Mouse (Mus musculus) layer of hippocampus, adult 11-12 months (tissue): ENCODE measurements around the gene Gm43064.
"Not testable (repeated sequence)": the region's sequence is repeated elsewhere in the genome, so short reads cannot be mapped to it uniquely, and the experiment has no call there.

Experiments used
- DNase-seq: peaks from one replicate; pipeline ENCODE4 v3.0.0; 2022; ENCODE audit warnings: low spot score

Gene Gm43064

DNA sequence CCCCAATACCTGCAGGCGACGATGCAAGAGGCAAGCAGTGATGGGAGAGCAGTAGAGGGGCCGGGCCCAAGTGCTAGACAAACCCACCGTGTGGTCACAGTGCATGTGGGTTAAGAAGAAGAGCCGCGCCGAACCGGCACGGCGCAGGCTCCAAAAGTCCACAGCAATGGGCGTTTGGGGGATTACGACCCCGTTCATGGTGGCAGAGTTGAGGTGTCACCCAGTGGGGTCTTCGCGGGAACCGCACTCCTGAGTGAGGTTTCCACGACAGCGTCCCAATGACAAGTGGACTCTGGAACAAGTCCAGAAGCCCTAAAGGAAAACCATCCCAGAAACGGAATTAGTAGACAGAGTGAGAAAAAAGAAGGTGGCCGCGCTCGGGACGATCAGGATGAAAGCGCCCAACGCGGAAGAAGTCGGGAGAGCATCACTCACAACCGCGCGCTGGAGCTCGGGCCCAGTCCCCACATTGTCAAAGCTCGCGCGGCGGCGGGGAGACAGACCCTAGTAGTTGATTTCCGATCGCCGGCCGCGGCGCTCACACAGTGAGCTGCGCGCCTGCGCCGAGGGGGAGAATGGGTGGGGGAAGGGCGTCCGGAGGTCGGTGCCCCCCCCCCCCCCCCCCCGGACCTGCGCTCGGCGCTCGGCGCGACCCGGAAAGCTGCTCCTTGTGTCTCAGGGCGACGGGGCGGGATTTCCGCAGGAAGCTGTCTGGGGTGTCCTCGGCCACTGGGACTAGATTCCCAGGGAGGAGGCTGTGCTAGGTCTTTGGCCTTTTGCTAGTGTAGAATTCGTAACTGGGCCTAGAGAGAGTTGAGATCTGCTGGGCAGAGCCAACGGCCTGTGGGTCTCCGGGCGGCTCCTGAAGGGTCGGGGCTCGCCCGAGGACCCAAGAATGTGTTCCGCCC lies at the start of gene Gm43064, which contains the start of the genes Dclre1b and Ap4b1:
Gene Gm43064 (plus strand): TSS at position 683 of the 908 bp plus-strand sequence.
Gene Dclre1b (minus strand): TSS at position 554 of the 908 bp plus-strand sequence.
Gene Ap4b1 (plus strand): TSS at position 630 of the 908 bp plus-strand sequence.
- peak; percentile 92 for DNase-seq

DNA sequence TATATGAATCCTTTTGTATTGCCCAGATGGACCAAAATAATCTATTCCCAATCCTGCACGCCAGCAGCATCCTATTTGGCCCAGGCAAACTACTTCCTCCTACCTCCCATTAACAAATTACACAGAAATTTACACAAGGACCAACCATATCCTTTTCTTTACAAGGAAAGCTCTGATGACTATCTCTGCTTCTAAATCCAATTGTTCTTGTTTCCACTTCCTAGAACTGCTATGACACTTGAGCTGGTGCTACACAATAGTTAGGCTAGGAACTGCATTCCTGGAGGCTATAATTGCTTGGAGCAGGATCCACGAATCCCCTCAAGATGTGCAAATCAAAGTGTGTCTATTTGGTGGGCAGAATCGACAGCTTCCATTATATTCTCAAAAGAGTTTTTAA lies 42.6 kb upstream of the Gm43064 start:
- DNase-seq: no peak

DNA sequence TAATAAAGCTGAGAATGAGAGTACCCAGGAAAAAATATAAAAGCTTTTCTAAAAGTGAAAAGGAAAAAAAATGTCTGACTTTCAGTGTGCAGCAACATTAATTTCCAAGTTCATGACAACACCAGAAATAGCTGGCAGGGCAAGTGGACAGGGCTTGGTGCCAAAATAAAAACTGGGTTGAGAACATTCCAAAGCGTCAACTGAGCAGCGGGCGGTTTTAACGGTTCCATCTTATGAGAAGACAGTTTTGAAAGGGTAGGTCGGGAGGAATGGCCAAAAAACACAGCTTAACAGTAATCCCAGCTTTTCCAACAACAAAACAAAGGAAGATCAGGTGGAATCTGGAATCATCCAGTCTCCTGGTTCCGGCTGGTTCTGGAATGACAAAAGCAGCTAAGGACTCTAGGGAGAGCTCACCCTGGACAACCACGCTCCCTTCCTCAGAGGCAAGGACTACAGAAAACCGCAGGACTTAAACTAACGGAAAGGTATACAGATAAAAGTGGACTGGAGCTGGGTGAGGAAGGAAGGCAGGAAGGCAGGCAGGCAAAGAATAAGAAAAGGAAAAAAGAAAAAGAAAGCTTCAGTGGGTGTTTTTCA lies 37.7 kb upstream of the Gm43064 start:
- peak; percentile 54 for DNase-seq

DNA sequence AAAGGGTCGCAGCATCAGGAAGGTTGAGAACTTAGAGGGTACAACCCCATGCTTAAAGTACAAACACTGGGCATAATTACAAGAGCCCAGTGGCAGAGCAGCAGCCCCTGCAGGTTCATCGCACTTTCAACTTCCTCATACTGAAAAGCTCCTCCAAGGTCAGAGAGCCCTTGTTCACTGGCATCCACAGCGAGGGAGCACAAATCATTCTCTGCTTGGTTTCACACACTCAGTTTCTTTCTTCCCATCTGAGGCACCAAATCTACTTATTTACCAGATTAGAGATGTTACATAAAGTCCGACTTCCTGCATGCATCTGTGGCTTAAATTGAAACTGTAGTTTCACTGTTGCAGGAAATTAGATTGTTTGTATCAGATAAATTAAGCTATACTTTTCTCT lies 36.5 kb upstream of the Gm43064 start:
- no peak for DNase-seq

DNA sequence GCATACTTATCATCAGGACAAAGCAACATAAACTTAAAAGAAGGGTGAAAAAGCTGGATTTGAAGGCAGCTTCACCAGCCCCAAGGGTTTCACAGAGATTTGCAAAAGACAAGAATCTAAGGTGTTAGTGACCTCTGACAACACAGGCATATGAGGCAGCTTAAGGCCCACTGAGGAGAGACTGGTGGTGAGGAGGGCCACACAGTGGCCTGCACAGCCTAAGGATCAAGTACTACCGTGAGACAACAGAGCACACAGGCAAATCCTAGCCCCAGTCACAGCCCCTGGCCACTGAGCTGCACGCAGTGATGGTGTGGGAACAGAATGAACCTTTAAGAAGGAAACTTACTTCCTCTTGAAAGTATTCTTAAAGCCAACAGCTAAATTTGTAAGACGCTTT lies 35.9 kb upstream of the Gm43064 start:
- no peak for DNase-seq

DNA sequence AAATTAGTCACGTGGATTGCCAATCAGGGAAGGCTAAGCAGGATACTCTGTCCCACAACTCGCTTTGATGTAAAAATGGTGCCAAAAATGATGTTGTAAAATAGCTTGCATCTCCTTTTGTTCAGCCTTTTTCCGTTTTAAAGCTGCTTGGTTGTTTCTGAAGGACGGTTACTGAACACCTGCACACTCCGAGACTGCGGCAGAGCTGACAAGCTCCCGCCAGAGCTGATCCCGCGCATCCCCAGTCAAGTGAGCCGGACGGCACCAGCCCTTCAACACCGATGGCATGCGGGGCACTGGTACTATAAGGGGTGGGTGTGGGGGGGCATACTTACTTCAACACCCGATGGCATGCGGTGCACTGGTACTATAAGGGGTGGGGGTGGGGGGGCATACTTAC lies 35.4 kb upstream of the Gm43064 start:
- DNase-seq: no peak

DNA sequence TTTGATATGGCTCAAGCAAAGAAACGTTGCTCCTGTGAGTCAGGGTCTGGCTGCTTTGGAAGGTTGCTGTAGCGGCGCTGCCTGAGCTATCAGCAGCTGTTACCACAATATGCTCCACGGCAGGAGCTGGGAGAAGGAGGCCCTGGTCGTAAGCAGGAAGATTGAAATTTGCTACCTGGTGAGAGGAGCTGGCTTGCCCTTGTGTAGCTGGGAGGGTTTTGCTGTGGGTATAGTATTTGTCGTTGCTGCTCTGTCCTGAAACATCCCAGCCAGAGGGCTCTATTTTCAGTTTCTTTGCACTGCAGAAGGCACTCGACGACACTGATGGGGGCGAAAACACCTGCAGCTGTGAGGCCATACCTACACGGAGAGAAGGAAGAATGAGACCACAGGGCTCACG lies 31.4 kb upstream of the Gm43064 start:
- DNase-seq: no peak

DNA sequence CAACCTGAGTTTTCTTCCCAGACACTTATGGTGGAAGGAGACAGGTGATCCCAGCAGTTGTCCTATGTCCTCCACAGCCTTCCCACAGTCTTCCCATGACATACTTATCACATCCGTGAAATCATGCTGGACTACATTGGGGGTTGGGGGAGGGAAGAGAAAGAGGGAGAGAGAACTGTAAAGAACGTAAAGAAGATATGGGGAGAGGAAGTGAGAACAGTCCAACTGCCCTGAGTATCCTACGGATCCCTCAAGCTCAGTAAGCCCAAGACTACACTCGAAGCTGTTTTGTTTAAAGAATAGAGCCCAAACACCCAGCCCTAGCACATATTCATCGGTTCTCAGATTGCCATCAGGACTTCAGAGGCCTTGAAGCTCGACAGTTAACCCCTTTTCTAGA lies 30.7 kb upstream of the Gm43064 start:
- no peak for DNase-seq

DNA sequence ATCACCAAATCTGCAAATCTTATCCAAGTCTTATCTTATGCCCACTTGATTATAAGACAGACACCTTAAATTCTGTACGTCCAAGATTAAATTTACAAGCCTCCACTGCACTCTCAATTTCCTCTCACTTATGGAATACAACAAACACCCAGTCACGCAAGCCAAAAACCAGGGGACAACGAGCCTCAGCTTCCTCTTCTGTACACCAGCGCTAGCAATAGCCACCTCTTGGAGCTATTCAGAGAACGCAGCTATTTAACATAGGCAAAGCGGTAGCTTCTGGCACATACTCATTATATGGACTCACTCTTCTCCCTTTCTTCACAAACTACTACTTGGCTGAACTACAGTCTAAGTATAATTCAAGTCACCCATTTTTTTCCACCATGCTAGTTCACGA lies 30.2 kb upstream of the Gm43064 start:
- no peak for DNase-seq

DNA sequence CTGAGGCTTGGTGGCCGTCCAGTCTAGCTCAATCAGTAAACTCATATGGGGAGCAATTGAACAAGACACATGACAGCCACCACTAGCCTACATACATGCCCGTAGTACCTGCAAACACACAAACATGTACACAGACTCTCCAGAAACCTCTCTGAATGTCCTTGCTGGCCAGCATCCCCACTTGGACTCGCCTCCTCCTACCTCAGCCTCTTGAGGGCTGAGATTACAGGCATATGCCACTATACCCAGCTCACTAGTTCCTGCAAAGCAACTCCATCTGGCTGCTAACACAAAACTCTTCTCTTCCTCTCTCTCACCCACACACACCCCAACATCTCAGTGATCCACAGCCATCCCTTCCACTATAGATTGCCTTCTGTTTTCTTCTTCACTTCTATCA lies 29.1 kb upstream of the Gm43064 start:
- DNase-seq: no peak

DNA sequence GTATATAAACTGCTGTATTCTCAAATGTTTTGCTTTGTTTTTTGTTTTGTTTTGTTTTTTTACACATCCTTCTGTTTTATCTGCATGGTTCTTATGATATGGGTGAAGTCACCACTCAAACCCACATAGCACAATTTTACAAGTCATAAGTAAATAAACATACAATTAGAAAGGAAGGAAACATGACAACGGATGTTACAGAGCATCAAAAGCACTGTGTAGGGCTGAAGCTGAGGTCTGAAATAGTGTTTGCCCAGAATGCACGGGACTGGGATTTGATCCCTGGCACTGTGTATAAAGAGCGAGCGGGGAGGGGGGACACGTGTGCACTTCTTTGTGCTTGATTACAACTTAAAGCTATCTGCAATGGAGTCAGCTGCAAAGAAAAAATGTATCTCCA lies 28.6 kb upstream of the Gm43064 start:
- DNase-seq: no peak

DNA sequence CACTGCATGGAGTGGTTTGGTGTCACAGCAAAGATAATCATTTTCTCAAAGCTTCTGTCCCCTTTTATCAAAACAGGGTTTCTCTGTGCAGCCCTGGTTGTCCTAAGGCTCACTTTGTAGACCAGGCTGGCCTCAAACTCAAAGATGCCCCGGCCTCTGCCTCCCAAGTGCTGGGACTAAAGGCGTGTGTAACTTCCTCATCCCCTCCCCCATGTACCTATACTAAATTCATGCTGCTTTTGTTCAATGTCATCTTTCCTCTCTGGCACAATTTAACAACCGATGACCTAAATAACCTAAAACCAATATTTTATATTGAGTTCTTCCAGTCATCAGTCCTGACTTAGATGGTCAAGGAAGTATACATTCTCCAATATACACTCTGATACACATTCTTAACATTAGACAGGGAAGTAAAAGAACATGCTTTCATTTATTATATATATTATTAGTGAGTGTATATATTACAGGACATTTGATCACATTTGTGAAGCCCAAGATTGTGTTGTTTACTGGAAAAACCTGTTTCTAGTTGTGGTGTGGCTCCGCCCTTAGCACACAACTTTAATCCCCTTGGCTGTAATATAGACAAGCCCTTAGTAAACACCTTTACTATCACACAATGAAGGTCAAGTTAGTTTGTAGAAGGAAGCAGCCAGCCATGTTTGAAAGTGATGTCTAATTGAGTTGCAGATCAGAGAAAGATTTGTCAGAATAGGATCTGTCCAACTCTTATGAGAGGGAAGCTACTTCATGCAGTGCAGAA lies 26.3 kb upstream of the Gm43064 start:
- DNase-seq: no peak

DNA sequence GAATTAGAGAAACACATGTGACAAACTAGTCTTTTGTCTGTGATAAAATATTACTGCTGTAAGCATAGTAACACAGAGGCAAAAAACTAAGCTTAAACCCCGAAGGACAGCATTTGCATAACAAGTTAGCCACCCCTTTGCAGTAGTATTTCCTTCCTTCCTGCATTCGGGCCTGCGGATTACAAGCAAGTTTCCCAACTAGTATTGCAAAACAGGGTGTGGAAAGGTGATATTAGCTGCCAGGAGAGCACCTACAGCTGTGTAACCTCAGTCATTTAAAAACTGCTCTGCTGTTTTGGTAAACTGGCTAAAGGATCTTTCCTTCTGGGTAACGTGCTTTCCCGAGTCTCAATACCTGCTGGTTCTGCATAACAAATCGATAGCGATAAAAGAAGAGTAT lies 22.1 kb upstream of the Gm43064 start:
- DNase-seq: no peak

DNA sequence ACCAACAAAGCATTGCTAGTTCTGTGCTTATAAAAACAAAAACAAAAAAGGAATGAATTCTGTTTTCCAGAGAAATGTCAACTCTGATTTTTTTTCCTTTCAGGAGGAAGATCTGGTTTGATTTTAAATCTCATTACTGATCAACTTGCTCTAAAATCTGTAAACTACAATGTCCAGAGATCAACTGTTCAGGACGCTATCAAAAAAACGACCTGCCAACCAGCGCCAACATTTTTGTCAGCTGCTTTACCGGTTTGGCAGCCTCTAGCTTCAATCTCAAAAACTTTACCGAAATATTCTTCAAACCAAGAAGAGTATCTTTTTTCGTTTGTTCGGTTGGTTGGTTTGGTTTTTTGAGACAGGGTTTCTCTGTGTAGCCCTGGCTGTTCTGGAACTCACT lies 20.3 kb upstream of the Gm43064 start:
- DNase-seq: no peak

DNA sequence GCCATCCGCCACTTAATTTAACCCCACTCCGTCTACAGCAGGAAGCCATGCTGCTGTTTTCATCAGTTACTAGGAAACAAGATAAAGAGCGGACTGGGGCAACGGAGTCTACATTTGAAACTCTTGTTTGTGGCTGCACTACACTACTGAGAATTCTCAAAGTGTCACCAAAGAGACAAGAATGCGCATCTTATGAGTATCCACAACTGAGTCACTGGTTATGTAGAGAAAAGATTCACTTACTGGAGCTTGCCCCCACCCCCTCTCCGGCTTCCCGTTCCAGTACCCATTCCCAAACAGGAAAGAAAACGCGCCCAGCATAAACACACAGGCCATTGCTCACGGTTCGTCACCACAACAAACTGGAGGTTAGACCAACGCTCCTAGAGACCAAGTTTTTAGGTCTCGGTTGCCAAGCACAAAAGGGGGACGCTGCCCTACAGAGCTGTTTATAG lies 19.5 kb upstream of the Gm43064 start:
- no peak for DNase-seq

DNA sequence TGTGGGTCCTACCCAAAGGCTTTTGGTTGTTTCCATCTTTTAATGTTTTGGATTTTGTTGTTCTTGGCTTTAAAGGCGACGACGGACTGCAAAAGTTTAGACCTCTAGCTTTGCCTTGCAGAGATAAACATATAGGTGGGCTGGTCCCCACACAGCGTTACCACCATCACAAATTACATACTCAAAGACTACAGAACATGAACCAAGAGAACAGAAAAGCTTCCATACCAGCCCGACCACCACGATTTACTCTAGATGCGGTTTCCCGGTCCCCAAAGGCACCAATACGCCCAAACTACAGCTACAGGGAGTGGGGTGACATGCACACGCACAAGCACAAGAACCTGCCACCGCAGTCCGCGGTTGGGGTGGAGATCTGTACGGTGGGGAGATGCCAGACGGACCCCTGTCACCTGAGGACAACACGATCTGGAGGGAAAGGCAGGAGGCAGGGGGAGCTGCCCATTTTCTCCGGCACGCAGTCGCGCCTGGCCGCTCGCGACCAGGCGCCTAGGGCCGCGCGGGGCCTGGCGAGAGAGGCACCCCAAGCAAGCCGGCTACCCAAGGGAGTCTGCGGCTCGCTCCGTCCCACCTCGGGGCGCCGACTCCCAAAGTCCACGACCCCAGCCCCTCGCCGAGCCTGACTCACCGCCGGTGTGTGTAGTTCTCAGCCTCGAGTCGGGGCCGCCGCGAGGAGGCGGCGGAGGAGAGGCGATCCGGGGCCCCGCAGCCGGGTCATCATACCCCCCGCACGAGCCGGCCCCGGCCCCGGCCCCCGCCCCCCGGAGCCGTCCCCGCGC lies 18.8 kb upstream of the Gm43064 start:
- no peak for DNase-seq

DNA sequence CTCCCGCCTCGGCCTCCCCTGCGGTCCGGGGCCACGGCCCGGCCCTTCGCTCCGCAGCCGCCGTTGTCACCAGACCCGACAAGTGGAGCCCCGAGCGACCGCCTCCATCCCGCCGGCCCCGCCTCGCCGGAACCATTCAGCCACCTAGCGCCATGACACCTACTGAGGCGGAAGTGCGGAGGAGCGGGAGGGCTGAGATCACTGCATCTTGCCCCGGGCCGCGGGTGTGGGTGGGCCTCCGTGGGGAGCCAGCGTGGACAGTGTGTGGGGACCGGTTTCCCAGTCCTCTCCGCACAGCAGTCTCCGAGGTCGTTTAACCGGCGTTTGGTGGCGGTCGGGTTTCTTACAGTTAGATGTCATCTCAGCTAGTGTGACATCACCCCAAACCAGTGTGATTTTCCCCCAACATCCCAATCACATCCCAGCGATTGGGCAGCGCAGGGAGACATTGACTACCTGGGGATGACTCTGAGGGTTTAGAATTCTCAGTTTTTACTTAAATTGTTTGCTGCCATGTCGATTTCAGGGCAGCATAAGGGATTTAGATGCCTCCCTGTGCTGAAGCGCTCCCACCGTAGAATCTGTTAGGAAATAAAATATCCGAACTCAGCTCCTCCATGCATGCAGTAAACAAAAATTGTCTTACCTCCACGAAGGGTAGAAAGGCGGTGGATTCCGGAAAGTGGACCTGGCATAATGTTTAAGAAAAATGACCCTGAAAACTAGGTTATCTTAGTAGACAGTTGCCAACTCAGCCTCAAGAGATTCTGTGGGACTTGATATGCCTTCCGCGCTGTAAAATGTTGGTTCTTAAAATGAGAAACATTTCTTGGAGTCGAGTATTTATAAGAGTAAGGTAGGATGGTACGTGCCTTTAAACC lies 17.9 kb upstream of the Gm43064 start, which contains the start of gene Hipk1:
Gene Hipk1 (minus strand): TSS at position 334 of the 881 bp plus-strand sequence.
- DNase-seq: peak; percentile 95

DNA sequence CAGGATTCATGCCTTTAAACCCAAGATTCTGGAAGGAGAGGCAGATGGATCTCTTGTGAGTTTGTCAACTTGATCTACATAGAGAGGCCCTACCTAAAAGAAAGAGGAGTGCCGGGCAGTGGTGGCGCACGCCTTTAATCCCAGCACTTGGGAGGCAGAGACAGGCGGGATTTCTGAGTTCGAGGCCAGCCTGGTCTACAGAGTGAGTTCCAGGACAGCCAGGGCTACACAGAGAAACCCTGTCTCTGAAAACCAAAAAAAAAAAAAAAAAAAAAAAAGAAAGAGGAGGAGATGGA lies 17.3 kb upstream of the Gm43064 start:
- not testable (repeated sequence) for DNase-seq

DNA sequence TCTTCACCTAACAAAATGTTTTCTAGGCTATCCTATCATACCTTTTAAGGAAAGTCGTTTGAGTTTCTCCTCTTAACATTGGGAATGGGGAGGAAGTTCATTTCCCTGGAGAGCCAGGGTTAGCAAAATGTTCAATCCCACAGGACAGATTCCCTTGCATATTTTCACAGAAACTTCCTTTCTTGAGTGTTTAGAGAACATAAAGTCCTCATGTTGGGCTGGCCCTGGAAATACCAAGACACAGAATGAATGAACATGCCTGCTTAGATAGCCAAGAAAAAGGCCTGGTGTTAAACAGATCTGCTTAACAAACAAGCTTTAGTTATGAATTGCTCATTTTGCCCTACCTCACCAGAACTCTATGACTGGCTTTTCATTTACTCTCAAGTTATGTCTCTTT lies 16.8 kb upstream of the Gm43064 start:
- DNase-seq: no peak

DNA sequence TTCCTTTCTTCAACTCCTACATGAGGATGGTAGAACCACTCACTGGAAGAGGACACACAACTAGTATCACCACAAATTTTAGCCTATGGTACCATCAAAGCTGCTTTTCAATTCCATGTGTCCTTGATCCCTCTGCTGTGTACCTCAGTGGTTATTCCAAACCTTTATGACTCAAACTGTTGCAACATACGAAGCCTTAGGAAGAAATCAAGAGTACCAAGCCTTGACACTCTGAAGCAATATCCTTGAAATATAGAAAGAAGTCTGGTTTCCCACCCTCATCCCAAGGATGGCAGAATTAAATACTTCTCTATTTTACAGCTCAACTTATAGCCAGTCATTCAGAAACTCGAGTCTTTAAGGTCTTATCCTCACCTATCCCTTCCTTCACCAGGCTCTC lies 13.0 kb upstream of the Gm43064 start:
- DNase-seq: no peak

DNA sequence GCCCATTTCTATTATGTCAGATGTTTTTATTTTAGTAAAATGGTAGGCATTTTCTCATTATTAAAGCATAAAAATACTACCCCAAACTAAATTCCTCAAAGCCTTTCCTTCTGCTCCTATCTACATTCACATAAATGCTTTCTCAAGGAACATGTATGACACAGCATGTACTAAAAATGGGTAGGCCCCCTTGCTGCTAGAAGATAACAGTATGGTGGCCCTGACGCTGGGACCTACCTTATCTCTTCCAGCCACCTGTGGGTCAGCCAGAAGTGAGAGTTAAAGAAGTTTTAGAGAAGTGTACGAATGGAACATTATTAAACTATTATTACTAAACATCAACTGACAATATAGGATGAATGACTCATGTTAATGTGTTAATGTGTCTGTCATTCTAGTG lies 9.9 kb upstream of the Gm43064 start:
- no peak for DNase-seq
